Mouse (Mus musculus) lung, postnatal 0 days (tissue): ENCODE results near the gene Saa4.

Experiments
- CTCF ChIP-seq: IDR thresholded peaks from 2 replicates; pipeline ENCODE4 v1.5.1; 2016; ENCODE audit warnings: antibody characterized with exemption, mild to moderate bottlenecking
- EP300 ChIP-seq: IDR thresholded peaks from 2 replicates; pipeline ENCODE4 v1.6.1; 2016; ENCODE audit warnings: antibody characterized with exemption, mild to moderate bottlenecking, control low read depth

- no peak for TF ChIP-seq CTCF
- no peak for TF ChIP-seq EP300
Measured at GRCm38 (mm10) chr7:46727584-46727983, 4.8 kb downstream of the Saa4 start.
